Mouse (Mus musculus): ENCODE measurements at regions not wholly inside any gene's neighbourhood (a gene's known extent, or its start where the extent isn't known, plus 50 kb on each side); places are given as distances from the start of the nearest gene placed in this dataset.
"Not testable (repeated sequence)": the region's sequence is repeated elsewhere in the genome, so short reads cannot be mapped to it uniquely, and the experiment has no call there.

DNA sequence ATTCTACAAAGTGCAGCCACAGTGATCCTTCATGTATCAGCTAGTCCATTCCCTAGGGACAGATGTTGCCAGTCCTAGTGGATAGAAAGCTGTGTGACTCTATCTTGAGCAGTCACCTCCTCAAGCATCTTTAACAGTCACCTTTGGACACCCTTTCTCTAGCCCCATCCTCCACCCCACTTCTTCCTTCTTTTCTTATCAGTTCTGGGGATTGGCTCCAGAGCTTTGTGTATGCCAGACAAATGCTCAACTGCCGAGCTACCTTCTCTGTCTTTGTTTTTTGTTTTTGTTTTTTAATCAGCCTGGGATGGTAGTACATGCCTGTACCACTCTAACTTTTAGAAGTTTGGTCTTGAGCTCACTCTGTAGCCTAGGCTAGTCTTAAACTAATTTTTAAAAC, 96.7 kb downstream of the Cd24a start:
- ATAC-seq (ENCODE audit: low FRiP score), result no peak
- H3K9ac ChIP-seq (replicated peaks), result no peak overlapping the region
- H3K27ac ChIP-seq (replicated peaks), result no peak overlapping the region
- H3K9me3 ChIP-seq (replicated peaks), result no peaks in the 10 kb centered on the region
- no peaks in the 10 kb centered on the region for H3K4me1 ChIP-seq
- no peaks in the 10 kb centered on the region for H3K36me3 ChIP-seq
- H3K4me2 ChIP-seq, result no peak overlapping the region
- H3K4me3 ChIP-seq (replicated peaks), result no peak overlapping the region
- H3K27me3 ChIP-seq (replicated peaks), result no peaks in the 10 kb centered on the region
- WGBS, result 83% methylated on average over 1 of the region's 1 CpGs

DNA sequence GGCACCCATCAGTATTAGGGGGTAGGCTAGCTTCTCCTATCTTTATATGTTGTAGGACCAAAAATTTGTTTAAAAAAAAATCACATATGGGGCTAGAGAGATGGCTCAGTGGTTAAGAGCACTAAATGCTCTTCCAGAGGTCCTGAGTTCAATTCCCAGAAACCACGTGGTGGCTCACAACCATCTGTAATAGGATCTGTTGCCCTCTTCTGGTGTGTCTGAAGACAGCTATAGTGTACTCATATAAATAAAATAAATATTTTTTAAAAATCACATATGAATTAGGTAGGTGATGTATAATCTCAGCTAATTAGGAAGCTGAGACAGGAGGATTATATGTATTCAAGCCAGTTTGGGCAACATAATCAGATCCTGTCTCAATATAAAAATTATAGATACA, 97.4 kb downstream of the Cd24a start:
- 86% methylated on average over 1 of the region's 1 CpGs for WGBS
- not testable (repeated sequence) for H3K27me3 ChIP-seq (replicated peaks); H3K4me3 ChIP-seq (replicated peaks); H3K27ac ChIP-seq (replicated peaks); ATAC-seq (ENCODE audit: low FRiP score); H3K9me3 ChIP-seq (replicated peaks); H3K4me1 ChIP-seq; H3K36me3 ChIP-seq; H3K4me2 ChIP-seq; H3K9ac ChIP-seq (replicated peaks)

DNA sequence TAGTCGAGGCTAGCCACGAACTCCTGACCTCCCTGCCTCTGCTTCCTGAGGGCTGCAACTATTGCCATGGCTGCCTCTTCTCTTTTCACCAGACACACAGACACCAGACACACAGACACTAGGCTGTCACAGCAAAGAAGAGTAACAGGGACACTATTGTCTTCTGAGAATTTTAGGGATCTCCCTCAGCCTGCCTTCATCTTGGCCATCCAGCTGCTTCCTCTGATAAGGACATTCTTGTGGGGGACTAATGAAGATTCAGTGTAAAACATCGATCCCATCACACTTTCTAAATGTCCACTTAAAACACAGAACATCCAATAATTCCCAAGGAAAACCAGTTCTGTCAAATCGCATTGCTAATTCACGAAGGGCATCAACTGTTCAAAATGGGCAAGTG, 98.2 kb downstream of the Cd24a start:
- no peak overlapping the region for H3K4me2 ChIP-seq
- no peaks in the 10 kb centered on the region for H3K27me3 ChIP-seq (replicated peaks)
- no peaks in the 10 kb centered on the region for H3K36me3 ChIP-seq
- 75% methylated on average over 5 of the region's 5 CpGs for WGBS
- H3K4me1 ChIP-seq, result no peaks in the 10 kb centered on the region
- no peak overlapping the region for H3K4me3 ChIP-seq (replicated peaks)
- no peak overlapping the region for H3K9ac ChIP-seq (replicated peaks)
- H3K9me3 ChIP-seq (replicated peaks), result no peaks in the 10 kb centered on the region
- H3K27ac ChIP-seq (replicated peaks), result no peak overlapping the region
- ATAC-seq (ENCODE audit: low FRiP score), result no peak

GRCm38 (mm10) chr10:43684247-43685033, 106.4 kb downstream of the Cd24a start:
- Histone ChIP-seq H3K4me3 (replicated peaks) (no peak overlapping the region), H3K27me3 (replicated peaks) (no peaks in the 10 kb centered on the region), H3K4me1 (peaks cover 3% of the 10 kb centered on the region; the same call in 1 of the 2 replicates), H3K9me3 (replicated peaks) (no peaks in the 10 kb centered on the region), H3K9ac (replicated peaks) (no peak overlapping the region), H3K27ac (replicated peaks) (no peak overlapping the region), H3K36me3 (no peaks in the 10 kb centered on the region), H3K4me2 (no peak overlapping the region)
- ATAC-seq (ENCODE audit: low FRiP score), result no peak
- WGBS, result 49% methylated on average over 12 of the region's 12 CpGs

- Histone ChIP-seq H3K4me2 (no peak overlapping the region), H3K9me3 (replicated peaks) (no peaks in the 10 kb centered on the region), H3K27me3 (replicated peaks) (no peaks in the 10 kb centered on the region), H3K36me3 (no peaks in the 10 kb centered on the region), H3K27ac (replicated peaks) (no peak overlapping the region), H3K9ac (replicated peaks) (no peak overlapping the region), H3K4me3 (replicated peaks) (no peak overlapping the region), H3K4me1 (peaks cover 3% of the 10 kb centered on the region; the same call in 1 of the 2 replicates)
- 26% methylated on average over 10 of the region's 10 CpGs for WGBS
- ATAC-seq (ENCODE audit: low FRiP score), result no peak
Measured at GRCm38 (mm10) chr10:43689161-43689913, 111.3 kb downstream of the Cd24a start.

DNA sequence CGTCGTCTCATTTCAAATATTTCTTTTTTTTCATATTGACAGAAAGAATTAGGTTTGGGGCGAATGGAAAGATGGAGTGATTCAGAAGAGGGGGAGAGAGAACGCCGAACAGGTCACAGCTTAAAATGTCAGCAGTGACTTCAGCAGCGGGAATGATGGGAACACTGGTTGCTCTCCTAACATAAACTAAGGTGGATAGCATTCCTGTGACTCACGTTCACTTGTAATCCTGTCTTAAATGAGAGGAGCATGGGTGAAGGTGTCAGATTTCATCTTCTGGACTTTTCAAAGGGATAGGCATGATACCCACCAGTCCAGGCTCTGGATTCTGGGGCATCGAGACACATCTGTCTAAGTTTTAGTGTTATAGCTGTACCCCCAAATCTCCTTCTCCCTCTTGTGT, 111.8 kb downstream of the Cd24a start:
- 65% methylated on average over 8 of the region's 8 CpGs for WGBS
- Histone ChIP-seq H3K4me2 (no peak overlapping the region), H3K27ac (replicated peaks) (no peak overlapping the region), H3K9me3 (replicated peaks) (no peaks in the 10 kb centered on the region), H3K36me3 (no peaks in the 10 kb centered on the region), H3K4me1 (peaks cover 3% of the 10 kb centered on the region; the same call in 1 of the 2 replicates), H3K27me3 (replicated peaks) (no peaks in the 10 kb centered on the region), H3K4me3 (replicated peaks) (no peak overlapping the region), H3K9ac (replicated peaks) (no peak overlapping the region)
- ATAC-seq (ENCODE audit: low FRiP score), result no peak

DNA sequence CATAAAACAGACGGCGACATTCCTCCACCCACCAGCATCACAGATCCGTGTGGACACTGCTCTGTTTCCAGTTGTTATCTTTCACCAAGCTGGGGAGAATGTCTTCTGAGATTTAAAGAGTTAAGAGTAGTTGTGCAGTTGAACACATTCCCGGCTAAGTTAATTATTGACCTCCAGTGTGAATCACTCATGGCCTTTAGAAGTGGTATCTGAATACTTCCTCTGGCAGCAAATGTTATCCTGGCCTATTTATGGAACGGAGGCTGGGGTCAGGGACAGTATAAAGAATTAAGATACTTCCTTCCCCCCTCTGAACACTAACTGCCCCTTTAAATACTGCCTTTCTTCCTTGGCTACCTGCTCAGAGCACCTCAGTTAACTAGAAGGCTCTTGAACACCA, 115.9 kb downstream of the Cd24a start:
- Histone ChIP-seq H3K4me1 (peaks cover 3% of the 10 kb centered on the region; the same call in 1 of the 2 replicates), H3K9ac (replicated peaks) (no peak overlapping the region), H3K36me3 (no peaks in the 10 kb centered on the region), H3K27ac (replicated peaks) (no peak overlapping the region), H3K27me3 (replicated peaks) (no peaks in the 10 kb centered on the region), H3K4me3 (replicated peaks) (no peak overlapping the region), H3K9me3 (replicated peaks) (no peaks in the 10 kb centered on the region), H3K4me2 (no peak overlapping the region)
- no peak for ATAC-seq (ENCODE audit: low FRiP score)
- WGBS, result 66% methylated on average over 5 of the region's 5 CpGs

DNA sequence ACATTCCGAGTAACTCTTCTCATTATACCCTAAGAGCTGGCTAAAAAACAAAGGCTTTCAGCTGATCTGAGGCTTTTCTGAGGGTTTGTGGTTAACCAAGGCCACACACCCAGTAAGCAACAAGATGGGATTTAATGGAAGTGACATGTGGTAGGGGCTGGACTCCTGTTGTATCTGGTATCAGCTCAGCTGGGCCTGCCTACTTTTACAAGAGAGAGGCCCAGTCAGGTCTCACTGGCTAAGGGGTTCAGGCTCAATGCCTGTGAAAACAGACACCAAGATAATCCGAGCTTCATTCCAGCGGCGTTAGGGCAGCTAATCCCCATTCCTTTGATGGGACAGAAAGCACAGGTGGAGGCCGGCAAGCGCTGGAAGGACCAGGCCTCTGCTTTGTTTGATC, 116.4 kb downstream of the Cd24a start:
- Histone ChIP-seq H3K9ac (replicated peaks) (no peak overlapping the region), H3K27me3 (replicated peaks) (no peaks in the 10 kb centered on the region), H3K27ac (replicated peaks) (no peak overlapping the region), H3K4me1 (no peaks in the 10 kb centered on the region), H3K9me3 (replicated peaks) (no peaks in the 10 kb centered on the region), H3K4me2 (no peak overlapping the region), H3K4me3 (replicated peaks) (no peak overlapping the region), H3K36me3 (no peaks in the 10 kb centered on the region)
- no peak for ATAC-seq (ENCODE audit: low FRiP score)
- WGBS, result 51% methylated on average over 6 of the region's 6 CpGs

DNA sequence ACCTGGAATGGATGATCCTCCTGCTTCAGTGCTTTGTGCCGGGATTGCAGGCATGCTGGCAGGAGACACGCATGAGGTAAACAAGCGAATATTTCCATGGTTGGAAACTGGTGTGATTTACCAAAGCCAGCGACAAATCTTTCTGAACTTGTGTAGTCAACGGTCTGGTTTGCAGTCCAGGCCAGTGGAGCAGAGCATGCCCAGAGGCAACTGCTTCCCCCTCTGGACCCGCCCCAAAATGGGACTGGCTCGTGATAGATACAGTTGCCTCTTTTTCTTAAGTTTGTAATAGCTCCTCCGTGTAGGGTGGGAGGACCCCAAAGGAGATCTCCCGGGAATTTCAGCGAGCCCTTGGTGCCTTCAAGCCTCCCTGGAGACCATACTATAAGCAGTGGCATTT, 117.4 kb downstream of the Cd24a start:
- H3K4me3 ChIP-seq (replicated peaks), result no peak overlapping the region
- ATAC-seq (ENCODE audit: low FRiP score), result no peak
- H3K9me3 ChIP-seq (replicated peaks), result no peaks in the 10 kb centered on the region
- H3K4me2 ChIP-seq, result no peak overlapping the region
- no peaks in the 10 kb centered on the region for H3K27me3 ChIP-seq (replicated peaks)
- WGBS, result 72% methylated on average over 10 of the region's 10 CpGs
- H3K27ac ChIP-seq (replicated peaks), result no peak overlapping the region
- H3K36me3 ChIP-seq, result no peaks in the 10 kb centered on the region
- no peaks in the 10 kb centered on the region for H3K4me1 ChIP-seq
- H3K9ac ChIP-seq (replicated peaks), result no peak overlapping the region

DNA sequence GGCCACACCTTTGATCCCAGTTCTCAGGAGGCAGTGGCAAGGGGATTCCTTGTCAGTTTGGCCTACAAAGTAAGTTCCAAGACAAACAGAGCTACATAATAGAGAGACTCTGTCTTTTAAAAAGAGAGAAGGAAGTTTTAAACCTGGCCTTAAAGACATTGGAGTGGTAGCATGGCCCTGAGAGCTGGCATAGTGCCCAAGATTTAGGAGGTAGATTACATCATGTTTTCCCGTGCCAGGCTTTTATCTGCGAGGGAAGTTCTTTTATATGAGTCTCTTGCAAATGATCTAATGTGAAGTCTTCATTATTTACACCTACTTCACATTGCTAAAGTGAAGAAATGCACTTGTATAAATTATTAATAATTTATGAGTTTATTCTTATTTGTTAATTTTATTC, 119.8 kb downstream of the Cd24a start:
- Histone ChIP-seq H3K9ac (replicated peaks) (no peak overlapping the region), H3K4me3 (replicated peaks) (no peak overlapping the region), H3K27me3 (replicated peaks) (no peaks in the 10 kb centered on the region), H3K4me1 (no peaks in the 10 kb centered on the region), H3K36me3 (no peaks in the 10 kb centered on the region), H3K9me3 (replicated peaks) (no peaks in the 10 kb centered on the region), H3K27ac (replicated peaks) (no peak overlapping the region), H3K4me2 (no peak overlapping the region)
- ATAC-seq (ENCODE audit: low FRiP score), result no peak
- WGBS, result 26% methylated on average over 2 of the region's 2 CpGs

- H3K36me3 ChIP-seq, result no peaks in the 10 kb centered on the region
- no peak overlapping the region for H3K27ac ChIP-seq (replicated peaks)
- no peaks in the 10 kb centered on the region for H3K4me1 ChIP-seq
- ATAC-seq (ENCODE audit: low FRiP score), result no peak
- no peaks in the 10 kb centered on the region for H3K27me3 ChIP-seq (replicated peaks)
- no peak overlapping the region for H3K9ac ChIP-seq (replicated peaks)
- no peaks in the 10 kb centered on the region for H3K9me3 ChIP-seq (replicated peaks)
- H3K4me2 ChIP-seq, result no peak overlapping the region
- WGBS, result 88% methylated on average over 13 of the region's 13 CpGs
- H3K4me3 ChIP-seq (replicated peaks), result no peak overlapping the region
Measured at GRCm38 (mm10) chr10:43700371-43701289, 122.5 kb downstream of the Cd24a start.

All from neural tube, embryonic 15.5 days (tissue).